Mouse (Mus musculus) cortical plate, adult 2 months (tissue): ENCODE data around the gene Flt1. TPM values are rescaled to one million over a fixed set of nuclear protein-coding genes. Genes with fewer than 3 reads are reported as not detected.
"Not testable (repeated sequence)": the region's sequence is repeated elsewhere in the genome, so short reads cannot be mapped to it uniquely, and the experiment has no call there.

Source experiments
- H3K27ac ChIP-seq: fragments of 200-500 bp; 2 replicates; pipeline ENCODE4 v1.5.1; 2012; ENCODE audit warnings: low read length, control low read depth, inconsistent platforms; ENCODE audit not compliant: insufficient read depth
- H3K4me1 ChIP-seq: fragments of 200-500 bp; 2 replicates; pipeline ENCODE4 v1.6.1; 2011; ENCODE audit warnings: low read length; ENCODE audit not compliant: control insufficient read depth, insufficient read depth
- H3K4me3 ChIP-seq: fragments of 200-500 bp; 2 replicates; pipeline ENCODE4 v1.5.1; 2011; ENCODE audit warnings: mild to moderate bottlenecking, low read length, control low read depth; ENCODE audit not compliant: insufficient read depth
- CTCF ChIP-seq: fragments of 200-500 bp; IDR thresholded peaks from 2 replicates; pipeline ENCODE4 v1.5.1; 2011; ENCODE audit warnings: mild to moderate bottlenecking, control low read depth, low read length; ENCODE audit not compliant: insufficient read depth; ENCODE audit errors: extremely low read depth
- POLR2A ChIP-seq: fragments of 200-500 bp; IDR thresholded peaks from 2 replicates; pipeline ENCODE4 v1.6.1; 2011; ENCODE audit warnings: mild to moderate bottlenecking, low read length, control low read depth; ENCODE audit not compliant: insufficient read depth; ENCODE audit errors: extremely low read depth
- polyA plus RNA-seq: library from polyadenylated mRNA; depleted of rRNA; stranded (reverse); fragments of >200 nt; gene quantifications from 2 replicates; pipeline ENCODE4 v1.2.3, GENCODE M21; 2012

Flt1 gene
- polyA plus RNA-seq, 1 experiment, result 27.0 TPM

GRCm38 (mm10) chr5:147572695-147573094 is 153.1 kb downstream of the Flt1 start:
- Histone ChIP-seq H3K4me1 (no peaks in the 10 kb centered on the region), H3K4me3 (no peak overlapping the region), H3K27ac (no peak overlapping the region)
- no peak for TF ChIP-seq POLR2A
- no peak for TF ChIP-seq CTCF

GRCm38 (mm10) chr5:147566335-147566734 is 159.5 kb downstream of the Flt1 start:
- no peak for TF ChIP-seq POLR2A
- TF ChIP-seq CTCF, result no peak
- Histone ChIP-seq H3K27ac (no peak overlapping the region), H3K4me3 (no peak overlapping the region), H3K4me1 (no peaks in the 10 kb centered on the region)

DNA sequence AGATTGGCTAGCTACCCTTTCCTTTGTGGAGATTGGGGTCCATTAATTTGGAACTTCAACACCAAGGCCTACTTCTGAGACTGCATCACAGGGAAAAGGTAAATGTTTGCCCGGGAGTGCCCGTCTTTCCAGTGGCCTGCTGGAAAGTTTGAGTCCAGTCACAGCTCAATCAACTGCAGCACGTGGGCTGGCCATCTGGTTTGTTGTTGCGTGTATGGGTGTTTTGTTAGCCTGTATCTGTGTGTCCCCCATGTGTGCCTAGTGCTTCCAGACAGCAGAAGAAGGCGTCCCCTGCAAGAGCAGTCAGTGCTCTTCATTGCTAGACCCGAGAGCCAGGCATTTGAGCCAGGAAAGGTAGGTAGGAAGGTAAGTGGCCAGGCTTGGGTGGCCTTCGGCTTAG is 160.4 kb downstream of the Flt1 start:
- TF ChIP-seq POLR2A (no peak), CTCF (no peak)
- H3K4me1 ChIP-seq, result no peaks in the 10 kb centered on the region
- H3K27ac ChIP-seq, result no peak overlapping the region
- H3K4me3 ChIP-seq, result no peak overlapping the region

GRCm38 (mm10) chr5:147564140-147564590 is 161.6 kb downstream of the Flt1 start:
- Histone ChIP-seq H3K4me1 (no peaks in the 10 kb centered on the region), H3K4me3 (no peak overlapping the region), H3K27ac (no peak overlapping the region)
- TF ChIP-seq CTCF, result no peak
- TF ChIP-seq POLR2A, result no peak

DNA sequence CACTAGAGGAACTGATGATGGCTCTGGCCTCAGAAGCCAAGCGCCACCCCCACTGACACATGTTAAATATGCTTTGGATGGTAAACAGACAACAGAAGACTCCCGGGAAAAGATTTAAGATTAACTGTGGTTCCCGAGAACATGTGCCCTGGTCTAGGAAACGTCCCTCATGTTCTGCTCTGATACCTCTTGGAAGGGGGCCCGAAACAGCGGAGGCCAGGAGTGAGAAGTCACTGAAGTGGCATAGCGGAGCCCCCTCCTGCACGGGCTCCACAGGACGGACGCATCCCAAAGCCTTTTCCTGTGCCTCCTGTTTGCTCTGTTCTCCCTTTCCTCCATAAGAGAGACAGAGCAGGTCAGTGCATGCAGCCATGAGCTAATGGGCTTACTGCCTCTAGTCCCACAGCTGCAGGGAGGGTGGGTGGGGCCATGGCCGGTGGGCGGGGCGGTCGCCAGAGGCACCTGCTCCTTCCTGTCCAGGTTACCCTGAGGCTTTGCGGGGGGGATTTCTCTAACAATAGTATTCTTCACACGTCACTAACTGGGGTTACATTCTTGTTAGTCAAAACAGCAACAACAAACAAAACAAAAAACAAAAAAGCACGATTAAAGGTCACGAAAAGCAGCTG is 162.2 kb downstream of the Flt1 start:
- no peak overlapping the region for H3K27ac ChIP-seq
- TF ChIP-seq POLR2A (no peak), CTCF (no peak)
- no peaks in the 10 kb centered on the region for H3K4me1 ChIP-seq
- H3K4me3 ChIP-seq, result no peak overlapping the region

- H3K4me3 ChIP-seq, H3K27ac ChIP-seq, H3K4me1 ChIP-seq: not testable (repeated sequence)
Observed at GRCm38 (mm10) chr5:147557641-147558040, 168.2 kb downstream of the Flt1 start.

- no peak for TF ChIP-seq POLR2A
- Histone ChIP-seq H3K4me1 (no peaks in the 10 kb centered on the region), H3K27ac (no peak overlapping the region), H3K4me3 (no peak overlapping the region)
Observed at GRCm38 (mm10) chr5:147551879-147552627, 173.8 kb downstream of the Flt1 start.

DNA sequence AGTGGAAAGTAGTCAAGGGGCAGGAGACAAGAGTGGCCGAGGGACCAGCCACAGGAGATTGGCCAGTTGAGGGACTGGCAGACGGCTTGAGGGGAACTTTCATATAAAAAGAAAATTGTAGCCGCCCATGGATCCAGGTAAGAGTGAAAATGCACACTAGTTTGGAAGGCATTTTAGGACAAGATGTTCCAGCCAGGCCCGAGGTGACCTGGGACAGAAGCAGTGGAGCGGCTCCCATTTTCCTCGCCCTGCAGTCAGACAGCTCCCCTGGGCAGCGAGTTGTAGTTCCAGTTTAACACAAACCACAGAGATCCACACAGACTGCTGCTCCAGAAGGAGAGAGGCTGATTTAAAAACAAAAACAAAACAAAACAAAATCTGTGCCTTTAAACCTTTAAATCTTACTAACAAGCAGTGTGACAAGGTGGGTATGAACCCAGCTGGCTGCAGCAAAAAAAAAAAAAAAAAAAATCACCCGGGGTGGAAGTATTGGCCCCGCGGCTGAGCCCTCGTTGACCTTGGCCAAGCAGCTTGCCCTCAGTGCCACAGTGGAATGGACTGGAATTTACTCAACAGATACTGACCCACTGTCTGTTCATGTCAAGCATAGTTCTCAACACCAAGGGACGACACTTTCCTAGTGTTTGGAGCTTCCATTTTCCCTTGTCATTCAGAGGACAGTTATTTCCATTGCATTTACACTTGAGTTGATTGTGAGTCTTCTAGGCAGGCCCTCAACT is 176.6 kb downstream of the Flt1 start:
- Histone ChIP-seq H3K4me3 (no peak overlapping the region), H3K4me1 (no peaks in the 10 kb centered on the region), H3K27ac (no peak overlapping the region)
- TF ChIP-seq POLR2A (no peak), CTCF (no peak)

DNA sequence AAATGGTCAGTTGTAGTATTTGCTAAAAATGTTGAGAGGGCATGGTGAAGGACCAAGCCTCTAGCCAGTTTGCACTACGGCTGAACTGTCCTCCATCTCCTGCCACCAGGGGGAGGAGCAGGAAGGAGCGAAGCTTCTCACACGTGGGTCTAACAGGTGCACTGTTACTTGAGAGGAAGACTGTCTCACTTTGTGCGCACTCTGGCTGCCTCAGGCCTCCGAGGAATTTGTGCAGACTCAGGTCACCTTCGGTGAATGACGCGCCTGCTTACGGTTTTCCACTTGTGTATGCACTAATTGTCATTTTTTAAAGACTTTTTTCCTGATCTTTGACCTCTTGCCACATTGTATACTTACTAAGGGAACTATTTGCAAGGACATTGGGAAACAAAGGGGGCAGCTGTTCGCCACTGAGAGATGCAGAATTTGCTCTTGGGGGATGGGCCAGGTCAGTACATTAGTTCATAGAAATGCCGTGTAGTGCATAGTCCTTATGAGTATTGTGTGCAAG is 180.0 kb downstream of the Flt1 start:
- H3K27ac ChIP-seq, result no peak overlapping the region
- H3K4me3 ChIP-seq, result no peak overlapping the region
- TF ChIP-seq CTCF, result peak; percentile 30; the same call in 1 of the 2 replicates
- no peak for TF ChIP-seq POLR2A
- H3K4me1 ChIP-seq, result no peaks in the 10 kb centered on the region

- TF ChIP-seq CTCF, result no peak
- TF ChIP-seq POLR2A, result no peak
- H3K27ac ChIP-seq, result no peak overlapping the region
- H3K4me3 ChIP-seq, result no peak overlapping the region
- H3K4me1 ChIP-seq, result peaks cover 6% of the 10 kb centered on the region; the same call in 1 of the 2 replicates
Observed at GRCm38 (mm10) chr5:147542291-147542690, 183.5 kb downstream of the Flt1 start.
